Mouse (Mus musculus) induced T-regulatory cell, adult 2 months (primary cell): Measurements from ENCODE around the gene Sh3bgrl.
A peak's percentile ranks its signal among the peaks of the same experiment; 100 is the strongest.

Experiments used
- DNase-seq: peaks from one replicate; pipeline ENCODE4 v3.0.0-alpha.2; 2012; ENCODE audit warnings: low read depth

Gene Sh3bgrl

GRCm38 (mm10) chrX:109131834-109132233 is 36.7 kb downstream of the Sh3bgrl start:
- no peak for DNase-seq

- DNase-seq: no peak
Measured at GRCm38 (mm10) chrX:109132463-109132862, 37.3 kb downstream of the Sh3bgrl start.

- DNase-seq: no peak
Measured at GRCm38 (mm10) chrX:109133500-109133899, 38.3 kb downstream of the Sh3bgrl start.

- no peak for DNase-seq
Measured at GRCm38 (mm10) chrX:109136306-109136705, 41.1 kb downstream of the Sh3bgrl start.

GRCm38 (mm10) chrX:109136820-109137219 is 41.7 kb downstream of the Sh3bgrl start:
- DNase-seq: no peak

- DNase-seq: no peak
Measured at GRCm38 (mm10) chrX:109137295-109137694, 42.1 kb downstream of the Sh3bgrl start.

- no peak for DNase-seq
Measured at GRCm38 (mm10) chrX:109141337-109141870, 46.2 kb downstream of the Sh3bgrl start.

- DNase-seq: no peak
Measured at GRCm38 (mm10) chrX:109142281-109142680, 47.1 kb downstream of the Sh3bgrl start.

- no peak for DNase-seq
Measured at GRCm38 (mm10) chrX:109145779-109146178, 50.6 kb downstream of the Sh3bgrl start.

GRCm38 (mm10) chrX:109147108-109147507 is 51.9 kb downstream of the Sh3bgrl start:
- DNase-seq: no peak

- no peak for DNase-seq
Measured at GRCm38 (mm10) chrX:109151228-109151627, 56.1 kb downstream of the Sh3bgrl start.

GRCm38 (mm10) chrX:109160326-109160725 is 65.2 kb downstream of the Sh3bgrl start:
- DNase-seq: peak; percentile 11

GRCm38 (mm10) chrX:109160901-109161300 is 65.7 kb downstream of the Sh3bgrl start:
- DNase-seq: peak; percentile 60

GRCm38 (mm10) chrX:109175038-109175437 is 79.9 kb downstream of the Sh3bgrl start:
- DNase-seq: no peak

GRCm38 (mm10) chrX:109175470-109175869 is 80.3 kb downstream of the Sh3bgrl start:
- no peak for DNase-seq

- DNase-seq: no peak
Measured at GRCm38 (mm10) chrX:109184706-109185478, 89.7 kb downstream of the Sh3bgrl start.

GRCm38 (mm10) chrX:109189607-109190006 is 94.4 kb downstream of the Sh3bgrl start:
- no peak for DNase-seq

- DNase-seq: no peak
Measured at GRCm38 (mm10) chrX:109190969-109191368, 95.8 kb downstream of the Sh3bgrl start.

- no peak for DNase-seq
Measured at GRCm38 (mm10) chrX:109191436-109191835, 96.3 kb downstream of the Sh3bgrl start.

- DNase-seq: no peak
Measured at GRCm38 (mm10) chrX:109196468-109196867, 101.3 kb downstream of the Sh3bgrl start, which contains the start of gene Gm6377. Gene Gm6377 (plus strand): TSS chrX:109196756.

- no peak for DNase-seq
Measured at GRCm38 (mm10) chrX:109207843-109208242, 112.7 kb downstream of the Sh3bgrl start.

- DNase-seq: no peak
Measured at GRCm38 (mm10) chrX:109228720-109229119, 133.6 kb downstream of the Sh3bgrl start.

- no peak for DNase-seq
Measured at GRCm38 (mm10) chrX:109235383-109236036, 140.3 kb downstream of the Sh3bgrl start.
